Mouse (Mus musculus): ENCODE data around the gene Bhlha15.

GRCm38 (mm10) chr5:144203398-144203959 lies 13.4 kb downstream of the Bhlha15 start:
- TF ChIP-seq POLR2A (IDR thresholded peaks at IDR 0.05; ENCODE audit: control insufficient read depth in 1 of 2, insufficient read depth in 1 of 2, low read depth in 1 of 2, low read length in 2 of 2, poor library complexity in 1 of 2): no peak
- no peak for TF ChIP-seq ZKSCAN1 (IDR thresholded peaks at IDR 0.05; ENCODE audit: low read depth, low read length)
- no peak for TF ChIP-seq CTCF (IDR thresholded peaks at IDR 0.05 in 2 of 3, conservative IDR thresholded peaks at IDR 0.05 in 1 of 3; ENCODE audit: control insufficient read depth in 1 of 3, insufficient read depth in 1 of 3, low read depth in 2 of 3, low read length in 3 of 3, poor library complexity in 1 of 3, severe bottlenecking in 1 of 3)
- TF ChIP-seq RCOR1 (IDR thresholded peaks at IDR 0.05; ENCODE audit: low read depth, low read length): no peak
- no peak for TF ChIP-seq POLR2AphosphoS2 (IDR thresholded peaks at IDR 0.05; ENCODE audit: low read length)
- TF ChIP-seq EP300 (IDR thresholded peaks at IDR 0.05; ENCODE audit: low read depth in 1 of 2, low read length in 2 of 2): no peak

All from MEL (cell line).